Mouse (Mus musculus): ENCODE measurements around the gene Tmed2. TPM values are rescaled to one million over a fixed set of nuclear protein-coding genes. Genes with fewer than 3 reads are reported as not detected.
A peak's percentile ranks its signal among the peaks of the same experiment; 100 is the strongest.

Gene Tmed2
- polyA plus RNA-seq, 1 experiment: 142 TPM

GRCm38 (mm10) chr5:124505235-124505634 lies 35.3 kb upstream of the Tmed2 start:
- DNase-seq (ENCODE audit: low read depth): no peak
- TF ChIP-seq CTCF (IDR thresholded peaks at IDR 0.05; ENCODE audit: borderline replicate concordance, extremely low read depth, insufficient read depth, insufficient read length) (no peak), POLR2A (IDR thresholded peaks at IDR 0.05; ENCODE audit: borderline replicate concordance, extremely low read depth, insufficient read depth, insufficient read length, poor library complexity, severe bottlenecking) (no peak)

DNA sequence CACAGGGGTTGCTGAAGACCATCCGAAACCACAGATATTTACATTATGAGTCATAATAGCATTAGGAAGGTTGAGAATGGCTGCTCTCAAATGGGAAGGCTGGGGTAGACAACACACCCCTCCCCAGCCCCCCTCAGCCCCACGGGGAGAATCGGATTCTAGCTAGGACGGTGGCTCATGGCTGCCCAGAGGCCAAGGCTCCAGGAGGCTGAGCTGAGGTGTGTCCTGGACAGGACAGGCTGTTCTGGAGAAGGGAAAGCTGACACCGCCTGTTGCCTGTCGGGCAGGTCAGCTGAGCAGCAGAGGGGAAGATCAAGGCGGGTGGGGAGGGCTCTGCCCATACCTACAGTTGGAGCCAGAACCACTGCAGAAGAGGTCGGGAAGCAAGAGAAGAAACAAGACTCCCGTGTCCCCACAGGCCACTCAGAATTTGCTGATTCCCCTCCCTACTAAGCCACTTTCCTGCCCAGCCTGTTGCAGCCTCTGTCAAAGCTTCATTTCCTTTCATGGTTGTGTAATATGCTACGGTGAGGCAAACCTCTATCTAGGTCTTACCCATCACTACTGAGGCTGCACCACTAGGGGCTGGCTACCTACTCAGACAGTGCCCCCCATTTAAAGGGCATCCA lies 33.6 kb upstream of the Tmed2 start:
- TF ChIP-seq POLR2A (IDR thresholded peaks at IDR 0.05; ENCODE audit: borderline replicate concordance, extremely low read depth, insufficient read depth, insufficient read length, poor library complexity, severe bottlenecking) (no peak), CTCF (IDR thresholded peaks at IDR 0.05; ENCODE audit: borderline replicate concordance, extremely low read depth, insufficient read depth, insufficient read length) (no peak)
- no peak for DNase-seq (ENCODE audit: low read depth)

- DNase-seq (ENCODE audit: low read depth): no peak
- no peak for TF ChIP-seq CTCF (IDR thresholded peaks at IDR 0.05; ENCODE audit: borderline replicate concordance, extremely low read depth, insufficient read depth, insufficient read length)
- no peak for TF ChIP-seq POLR2A (IDR thresholded peaks at IDR 0.05; ENCODE audit: borderline replicate concordance, extremely low read depth, insufficient read depth, insufficient read length, poor library complexity, severe bottlenecking)
Measured at GRCm38 (mm10) chr5:124509200-124509599, 31.3 kb upstream of the Tmed2 start.

- no peak for TF ChIP-seq POLR2A (IDR thresholded peaks at IDR 0.05; ENCODE audit: borderline replicate concordance, extremely low read depth, insufficient read depth, insufficient read length, poor library complexity, severe bottlenecking)
- no peak for TF ChIP-seq CTCF (IDR thresholded peaks at IDR 0.05; ENCODE audit: borderline replicate concordance, extremely low read depth, insufficient read depth, insufficient read length)
- DNase-seq (ENCODE audit: low read depth): no peak
Measured at GRCm38 (mm10) chr5:124509742-124510237, 30.7 kb upstream of the Tmed2 start.

DNA sequence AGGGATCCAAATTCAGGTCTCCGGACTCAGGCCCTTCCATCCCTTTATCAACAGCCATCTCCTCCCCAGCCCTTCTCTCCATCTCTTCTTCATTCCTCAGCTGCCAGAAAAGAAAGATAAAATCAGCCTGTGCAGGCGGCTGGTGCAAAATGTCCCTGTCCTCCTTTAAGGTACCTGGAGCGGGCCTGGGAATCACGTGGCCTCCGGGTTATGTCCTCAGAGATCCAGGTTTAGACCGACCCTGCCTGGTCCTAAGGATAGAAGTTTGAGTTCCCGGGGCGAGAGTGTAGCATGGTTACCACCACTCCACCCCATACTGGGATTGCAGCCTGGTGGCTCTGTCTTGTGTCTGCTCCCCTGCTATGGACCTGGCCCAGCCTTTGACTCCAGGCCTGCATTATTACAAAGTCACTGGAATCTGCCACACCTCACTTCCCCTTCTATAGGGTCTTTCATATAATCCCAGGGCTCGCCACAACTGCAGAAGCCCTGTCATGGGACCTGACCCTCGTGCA lies 29.9 kb upstream of the Tmed2 start:
- DNase-seq (ENCODE audit: low read depth): no peak
- TF ChIP-seq CTCF (IDR thresholded peaks at IDR 0.05; ENCODE audit: borderline replicate concordance, extremely low read depth, insufficient read depth, insufficient read length) (no peak), POLR2A (IDR thresholded peaks at IDR 0.05; ENCODE audit: borderline replicate concordance, extremely low read depth, insufficient read depth, insufficient read length, poor library complexity, severe bottlenecking) (no peak)

- TF ChIP-seq POLR2A (IDR thresholded peaks at IDR 0.05; ENCODE audit: borderline replicate concordance, extremely low read depth, insufficient read depth, insufficient read length, poor library complexity, severe bottlenecking): no peak
- TF ChIP-seq CTCF (IDR thresholded peaks at IDR 0.05; ENCODE audit: borderline replicate concordance, extremely low read depth, insufficient read depth, insufficient read length): no peak
- no peak for DNase-seq (ENCODE audit: low read depth)
Measured at GRCm38 (mm10) chr5:124515789-124516188, 24.7 kb upstream of the Tmed2 start.

- no peak for DNase-seq (ENCODE audit: low read depth)
- no peak for TF ChIP-seq POLR2A (IDR thresholded peaks at IDR 0.05; ENCODE audit: borderline replicate concordance, extremely low read depth, insufficient read depth, insufficient read length, poor library complexity, severe bottlenecking)
- TF ChIP-seq CTCF (IDR thresholded peaks at IDR 0.05; ENCODE audit: borderline replicate concordance, extremely low read depth, insufficient read depth, insufficient read length): no peak
Measured at GRCm38 (mm10) chr5:124518648-124519047, 21.8 kb upstream of the Tmed2 start.

GRCm38 (mm10) chr5:124521588-124521987 lies 18.9 kb upstream of the Tmed2 start:
- DNase-seq (ENCODE audit: low read depth): no peak
- no peak for TF ChIP-seq CTCF (IDR thresholded peaks at IDR 0.05; ENCODE audit: borderline replicate concordance, extremely low read depth, insufficient read depth, insufficient read length)

DNA sequence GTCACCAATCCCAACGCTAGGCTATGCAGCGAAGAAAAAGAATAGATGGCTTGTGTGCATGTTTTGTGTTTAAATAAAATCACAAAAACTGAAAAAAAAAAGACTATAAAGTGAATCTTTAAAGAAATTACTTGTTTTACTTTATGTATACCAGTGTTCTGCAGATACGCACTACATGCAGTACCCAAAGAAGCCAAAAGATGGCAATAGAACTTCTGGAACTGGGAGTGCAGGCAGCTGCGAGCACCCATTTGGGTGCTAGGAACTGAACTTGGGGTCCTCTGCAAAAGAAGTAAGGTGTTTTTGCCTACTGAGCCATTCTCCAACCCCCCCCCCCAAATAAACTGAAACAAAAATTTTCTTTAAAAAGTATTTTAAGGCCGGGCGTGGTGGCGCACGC lies 17.5 kb upstream of the Tmed2 start:
- DNase-seq (ENCODE audit: low read depth): no peak
- TF ChIP-seq CTCF (IDR thresholded peaks at IDR 0.05; ENCODE audit: borderline replicate concordance, extremely low read depth, insufficient read depth, insufficient read length): peak; percentile 19; the same call in 1 of the 2 replicates
- TF ChIP-seq POLR2A (IDR thresholded peaks at IDR 0.05; ENCODE audit: borderline replicate concordance, extremely low read depth, insufficient read depth, insufficient read length, poor library complexity, severe bottlenecking): no peak

- DNase-seq (ENCODE audit: low read depth): no peak
- TF ChIP-seq POLR2A (IDR thresholded peaks at IDR 0.05; ENCODE audit: borderline replicate concordance, extremely low read depth, insufficient read depth, insufficient read length, poor library complexity, severe bottlenecking): no peak
- TF ChIP-seq CTCF (IDR thresholded peaks at IDR 0.05; ENCODE audit: borderline replicate concordance, extremely low read depth, insufficient read depth, insufficient read length): no peak
Measured at GRCm38 (mm10) chr5:124524943-124525342, 15.6 kb upstream of the Tmed2 start.

- TF ChIP-seq POLR2A (IDR thresholded peaks at IDR 0.05; ENCODE audit: borderline replicate concordance, extremely low read depth, insufficient read depth, insufficient read length, poor library complexity, severe bottlenecking): no peak
- TF ChIP-seq CTCF (IDR thresholded peaks at IDR 0.05; ENCODE audit: borderline replicate concordance, extremely low read depth, insufficient read depth, insufficient read length): no peak
- no peak for DNase-seq (ENCODE audit: low read depth)
Measured at GRCm38 (mm10) chr5:124528351-124528750, 12.1 kb upstream of the Tmed2 start.

- no peak for DNase-seq (ENCODE audit: low read depth)
- TF ChIP-seq POLR2A (IDR thresholded peaks at IDR 0.05; ENCODE audit: borderline replicate concordance, extremely low read depth, insufficient read depth, insufficient read length, poor library complexity, severe bottlenecking): no peak
- TF ChIP-seq CTCF (IDR thresholded peaks at IDR 0.05; ENCODE audit: borderline replicate concordance, extremely low read depth, insufficient read depth, insufficient read length): no peak
Measured at GRCm38 (mm10) chr5:124528791-124529190, 11.7 kb upstream of the Tmed2 start.

Measured in brain, embryonic 14.5 days (tissue).